Mouse (Mus musculus) forebrain, embryonic 12.5 days (tissue): ENCODE measurements around the gene Epb41l3. TPM values are rescaled to one million over a fixed set of nuclear protein-coding genes. Genes with fewer than 3 reads are reported as not detected.

Source experiments
- ATAC-seq: fragments of 200-750 bp; cut with Nextera tagmentation; 2 replicates; pipeline ENCODE4 v1.8.0; 2017; ENCODE audit warnings: moderate TSS enrichment; ENCODE audit not compliant: low FRiP score
- H3K27ac ChIP-seq: fragments of 300-500 bp; sonication (generic); 2 replicates; pipeline ENCODE4 v1.5.1; 2016; ENCODE audit warnings: mild to moderate bottlenecking
- H3K27me3 ChIP-seq: fragments of 300-500 bp; sonication (generic); 2 replicates; pipeline ENCODE4 v1.6.1; 2016; ENCODE audit warnings: mild to moderate bottlenecking
- H3K36me3 ChIP-seq: fragments of 300-500 bp; sonication (generic); replicated peaks from 2 replicates; pipeline ENCODE4 v1.6.1; 2016; ENCODE audit warnings: mild to moderate bottlenecking
- H3K4me1 ChIP-seq: fragments of 300-500 bp; sonication (generic); 2 replicates; pipeline ENCODE4 v1.6.1; 2016
- H3K4me2 ChIP-seq: fragments of 300-500 bp; sonication (generic); 2 replicates; pipeline ENCODE4 v1.6.1; 2016; ENCODE audit warnings: mild to moderate bottlenecking, moderate library complexity
- H3K4me3 ChIP-seq: fragments of 300-500 bp; sonication (generic); replicated peaks from 2 replicates; pipeline ENCODE4 v1.5.1; 2016; ENCODE audit warnings: mild to moderate bottlenecking
- H3K9ac ChIP-seq: fragments of 300-500 bp; sonication (generic); 2 replicates; pipeline ENCODE4 v1.6.1; 2016; ENCODE audit warnings: mild to moderate bottlenecking
- H3K9me3 ChIP-seq: fragments of 300-500 bp; sonication (generic); 2 replicates; pipeline ENCODE4 v1.6.1; 2016
- WGBS: fragments of 180-500 bp; shearing (Covaris S2); methylation state at CpG from one replicate; pipeline ENCODE4 v1.1.7; 2016; 5-methylcytosine and 5-hydroxymethylcytosine counted together
- polyA plus RNA-seq: library from polyadenylated mRNA; unstranded; fragments of >200 nt; fragmentation: Nextera tagmentation; extraction: Ambion mirVana; gene quantifications from 2 replicates; pipeline ENCODE4 v1.2.1, GENCODE M21; 2016

The Epb41l3 gene
- polyA plus RNA-seq, 1 experiment from 2014 or later, result 74.7 TPM

DNA sequence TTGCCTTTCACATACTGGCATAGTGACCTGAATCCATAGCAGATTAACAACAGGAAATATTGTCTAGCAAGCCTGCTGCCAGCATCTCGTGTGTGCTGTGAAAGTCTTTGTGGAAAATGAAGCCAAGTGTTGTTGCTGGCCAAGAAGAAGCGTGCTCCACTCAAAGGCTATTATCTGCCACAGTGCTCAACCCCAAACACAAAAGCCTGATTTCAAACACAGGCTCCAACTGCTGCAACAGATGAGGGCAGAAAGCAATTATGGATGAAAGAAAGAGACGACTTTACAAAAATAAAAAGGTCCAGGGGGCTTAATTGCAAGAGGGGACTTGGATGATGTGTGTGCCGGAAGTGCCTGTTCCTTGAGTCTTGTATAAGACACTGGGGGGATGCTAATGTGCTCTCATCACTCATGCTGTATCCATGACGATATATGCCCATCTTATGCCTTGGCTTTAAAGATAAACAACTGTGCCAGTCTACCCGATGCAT, 154.7 kb downstream of the Epb41l3 start:
- 14% methylated on average over 6 of the region's 6 CpGs for WGBS

DNA sequence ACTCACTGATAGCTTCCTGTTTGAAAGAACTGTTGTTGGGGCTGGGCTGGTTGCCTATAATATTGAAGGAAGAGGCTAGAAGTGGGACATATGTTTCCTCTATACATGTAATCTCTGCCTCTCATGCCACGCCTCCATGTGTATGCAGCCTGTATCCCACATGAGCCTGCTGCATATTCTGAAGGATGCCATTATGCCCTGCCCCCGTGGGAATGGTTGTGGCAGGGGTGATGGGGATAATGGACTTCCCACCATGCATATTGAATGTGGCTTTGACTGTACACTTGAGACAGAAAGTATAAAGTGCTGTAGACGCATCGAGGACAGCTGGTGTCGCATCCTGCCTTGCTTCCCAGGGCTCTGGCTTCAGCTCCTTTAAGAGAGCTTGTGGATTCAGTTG, 155.9 kb downstream of the Epb41l3 start:
- no peak overlapping the region for H3K4me3 ChIP-seq
- H3K27ac ChIP-seq, result no peak overlapping the region
- no peak overlapping the region for H3K4me2 ChIP-seq
- H3K27me3 ChIP-seq, result no peaks in the 10 kb centered on the region
- no peak overlapping the region for H3K9ac ChIP-seq
- no peaks in the 10 kb centered on the region for H3K9me3 ChIP-seq
- H3K4me1 ChIP-seq, result peaks cover 32% of the 10 kb centered on the region
- no peaks in the 10 kb centered on the region for H3K36me3 ChIP-seq
- WGBS, result 78% methylated on average over 5 of the region's 5 CpGs
- ATAC-seq, result no peak

More for the DNA sequence above, 154.7 kb downstream of the Epb41l3 start:
- Histone ChIP-seq H3K4me3 (no peak overlapping the region), H3K9ac (no peak overlapping the region), H3K27me3 (no peaks in the 10 kb centered on the region), H3K36me3 (no peaks in the 10 kb centered on the region), H3K27ac (peak overlapping the region; percentile 60), H3K9me3 (no peaks in the 10 kb centered on the region), H3K4me1 (peaks cover 32% of the 10 kb centered on the region), H3K4me2 (no peak overlapping the region)
- ATAC-seq, result peak; percentile 50; the same call in 1 of the 2 replicates

DNA sequence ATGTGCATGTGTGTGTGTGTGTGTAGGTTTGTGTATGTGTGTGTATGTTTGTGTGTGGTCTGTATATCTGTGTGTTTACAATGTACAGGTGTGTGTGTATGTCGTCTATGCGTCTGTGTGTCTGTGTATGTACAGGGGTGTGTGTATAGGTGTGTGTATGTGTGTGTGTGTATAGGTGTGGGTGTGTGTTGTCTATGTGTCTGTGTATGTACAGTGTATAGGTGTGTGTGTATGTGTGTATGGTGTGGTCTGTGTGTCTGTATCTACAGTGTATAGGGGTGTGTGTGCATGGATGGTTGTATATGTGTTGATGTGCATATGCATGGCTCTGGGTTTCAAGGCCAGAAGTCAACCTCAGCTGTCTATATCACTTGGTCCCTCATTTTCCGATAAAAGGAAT, 161.7 kb downstream of the Epb41l3 start:
- Histone ChIP-seq H3K4me1 (no peaks in the 10 kb centered on the region), H3K9ac (no peak overlapping the region), H3K27ac (no peak overlapping the region), H3K4me2 (no peak overlapping the region), H3K36me3 (0 out of 2 replicates have a peak, but pooled peaks cover 3% of the 10 kb centered on the region), H3K9me3 (no peaks in the 10 kb centered on the region), H3K27me3 (no peaks in the 10 kb centered on the region), H3K4me3 (no peak overlapping the region)
- ATAC-seq, result 0 out of 2 replicates have a peak, but pooled peaks have one; percentile 33
- 92% methylated on average over 3 of the region's 3 CpGs for WGBS

DNA sequence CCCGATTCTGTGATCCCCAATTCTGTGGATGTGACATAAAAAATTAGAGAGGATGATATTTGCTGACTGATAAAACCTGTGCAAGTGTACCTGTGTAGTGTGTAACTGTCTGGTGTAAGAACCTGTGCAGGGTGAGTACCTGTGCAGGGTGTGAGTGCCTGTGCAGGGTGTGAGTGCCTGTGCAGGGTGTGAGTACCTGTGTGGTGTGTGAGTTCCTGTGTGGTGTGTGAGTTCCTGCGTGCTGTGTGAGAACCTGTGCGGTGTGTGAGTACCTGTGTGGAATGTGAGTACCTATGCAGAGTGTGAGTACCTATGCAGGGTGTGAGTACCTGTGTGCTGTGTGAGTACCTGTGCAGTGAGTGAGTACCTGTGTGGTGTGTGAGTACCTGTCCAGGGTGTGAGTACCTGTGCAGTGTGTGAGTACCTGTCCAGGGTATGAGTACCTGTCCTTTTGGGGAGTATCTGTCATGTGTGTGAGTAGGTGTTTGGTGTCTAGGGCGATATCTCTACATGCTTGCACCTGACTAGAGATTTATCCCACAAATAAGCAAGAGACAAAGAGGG, 163.4 kb downstream of the Epb41l3 start:
- H3K27ac ChIP-seq, result no peak overlapping the region
- 95% methylated on average over 4 of the region's 4 CpGs for WGBS
- H3K27me3 ChIP-seq, result no peaks in the 10 kb centered on the region
- no peak for ATAC-seq
- H3K36me3 ChIP-seq, result 0 out of 2 replicates have a peak, but pooled peaks cover 3% of the 10 kb centered on the region
- H3K4me1 ChIP-seq, result no peaks in the 10 kb centered on the region
- no peak overlapping the region for H3K4me3 ChIP-seq
- no peak overlapping the region for H3K4me2 ChIP-seq
- H3K9ac ChIP-seq, result no peak overlapping the region
- H3K9me3 ChIP-seq, result no peaks in the 10 kb centered on the region

DNA sequence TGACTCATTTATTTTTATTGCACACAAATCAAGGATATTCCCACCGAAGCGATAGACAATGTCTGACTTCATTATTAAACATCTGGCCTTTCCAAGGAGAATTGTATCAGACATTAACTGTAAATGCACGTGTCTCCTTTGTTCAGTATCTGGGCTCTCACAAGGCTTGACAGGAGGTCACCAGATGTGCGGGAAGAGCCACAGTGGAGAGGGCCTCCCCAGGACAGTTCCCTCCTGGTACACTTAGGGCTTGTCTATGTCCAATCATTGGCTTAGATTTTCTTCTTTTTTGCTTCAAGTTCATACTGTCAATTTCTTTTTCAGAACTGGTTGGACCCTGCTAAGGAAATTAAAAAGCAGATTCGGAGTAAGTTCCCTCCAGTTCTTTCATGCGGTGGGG, 163.9 kb downstream of the Epb41l3 start:
- Histone ChIP-seq H3K4me2 (no peak overlapping the region), H3K27ac (no peak overlapping the region), H3K36me3 (0 out of 2 replicates have a peak, but pooled peaks cover 3% of the 10 kb centered on the region), H3K9me3 (no peaks in the 10 kb centered on the region), H3K27me3 (no peaks in the 10 kb centered on the region), H3K9ac (no peak overlapping the region), H3K4me1 (no peaks in the 10 kb centered on the region), H3K4me3 (no peak overlapping the region)
- ATAC-seq, result no peak
- WGBS, result 93% methylated on average over 6 of the region's 6 CpGs

DNA sequence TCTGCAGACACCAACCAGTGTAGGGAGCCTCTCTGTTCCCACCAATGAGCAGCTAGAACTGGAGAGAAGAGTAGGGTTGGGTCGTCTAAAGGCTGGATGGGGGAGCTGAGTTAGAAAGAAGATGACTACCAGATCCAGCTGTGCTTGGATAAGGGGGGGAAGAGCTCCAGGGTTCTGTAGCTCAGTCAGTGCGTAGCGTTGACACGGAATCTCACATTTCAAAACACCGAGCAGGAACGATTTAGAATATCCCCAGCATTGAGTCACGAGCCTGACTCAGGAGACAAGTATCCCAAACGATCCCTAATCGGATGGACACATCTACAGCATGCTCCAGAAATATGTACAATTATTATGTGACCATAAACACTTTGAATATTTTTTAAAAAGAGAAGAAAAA, 180.4 kb downstream of the Epb41l3 start:
- Histone ChIP-seq H3K27ac (no peak overlapping the region), H3K9me3 (no peaks in the 10 kb centered on the region), H3K36me3 (0 out of 2 replicates have a peak, but pooled peaks cover 5% of the 10 kb centered on the region), H3K4me3 (no peak overlapping the region), H3K4me2 (no peak overlapping the region), H3K9ac (no peak overlapping the region), H3K4me1 (no peaks in the 10 kb centered on the region; the same call in 1 of the 2 replicates), H3K27me3 (no peaks in the 10 kb centered on the region)
- ATAC-seq, result no peak
- WGBS, result 86% methylated on average over 9 of the region's 9 CpGs

DNA sequence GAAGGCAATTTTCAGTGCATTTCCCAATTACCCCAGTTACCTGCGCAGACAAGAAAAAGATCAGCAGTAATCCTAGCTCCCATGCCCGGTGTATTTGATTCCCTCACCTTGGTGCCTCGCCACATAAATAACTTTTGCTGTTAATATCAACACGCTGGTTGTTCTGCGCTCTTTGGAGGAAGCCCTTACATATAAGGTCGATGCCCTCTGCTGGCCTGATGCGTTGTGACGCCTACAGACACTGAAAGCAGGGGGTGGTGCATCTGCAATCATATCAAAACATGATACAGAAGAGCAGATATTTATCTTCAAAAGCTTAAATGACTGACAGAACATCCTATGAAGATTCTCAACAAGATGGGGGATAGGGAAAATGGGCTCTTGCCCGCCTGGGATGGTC, 181.0 kb downstream of the Epb41l3 start:
- no peaks in the 10 kb centered on the region for H3K27me3 ChIP-seq
- WGBS, result 57% methylated on average over 9 of the region's 9 CpGs
- no peak for ATAC-seq
- no peak overlapping the region for H3K4me3 ChIP-seq
- H3K4me2 ChIP-seq, result no peak overlapping the region
- H3K4me1 ChIP-seq, result no peaks in the 10 kb centered on the region; the same call in 1 of the 2 replicates
- no peak overlapping the region for H3K27ac ChIP-seq
- no peak overlapping the region for H3K9ac ChIP-seq
- no peaks in the 10 kb centered on the region for H3K9me3 ChIP-seq
- 0 out of 2 replicates have a peak, but pooled peaks cover 5% of the 10 kb centered on the region for H3K36me3 ChIP-seq

DNA sequence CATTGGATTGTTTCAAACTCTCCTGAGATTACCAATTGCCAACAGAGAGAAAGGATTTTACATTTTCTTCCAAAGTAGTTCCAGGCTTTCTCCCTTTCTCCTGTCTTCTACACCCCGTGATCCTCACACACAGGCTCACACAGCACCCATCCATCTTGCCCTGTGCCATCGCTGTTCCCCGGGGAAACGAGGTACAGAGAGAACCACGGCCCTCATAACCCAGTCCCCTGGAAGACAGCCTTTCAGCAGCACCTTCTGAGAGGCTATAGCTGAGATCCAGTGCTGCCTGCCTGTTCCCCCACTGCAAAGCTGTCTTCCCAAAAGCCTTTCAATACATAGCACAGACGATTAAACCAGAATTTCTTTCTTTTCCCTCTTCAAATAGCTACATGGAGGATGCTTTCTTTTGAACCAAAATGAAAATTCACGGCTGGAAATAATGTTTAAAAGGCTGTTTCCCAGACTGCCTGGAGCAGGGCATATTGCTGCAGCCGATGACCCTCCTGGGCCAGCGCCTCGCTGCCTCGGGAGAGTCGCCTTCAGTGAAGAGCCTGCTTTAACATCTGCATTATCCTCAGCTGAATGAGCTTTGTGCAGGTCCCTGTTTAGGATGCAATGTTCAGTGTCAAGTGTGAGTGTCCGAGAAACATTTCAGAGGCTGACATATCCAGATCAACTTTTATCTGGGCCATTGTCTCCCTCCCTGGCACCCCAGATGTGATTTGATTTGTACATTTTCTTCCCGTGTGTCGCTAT, 188.5 kb downstream of the Epb41l3 start:
- Histone ChIP-seq H3K4me2 (no peak overlapping the region), H3K9me3 (no peaks in the 10 kb centered on the region), H3K4me3 (no peak overlapping the region), H3K27ac (0 out of 2 replicates have a peak overlapping the region, but pooled peaks have one; percentile 43), H3K4me1 (peaks cover 7% of the 10 kb centered on the region), H3K9ac (no peak overlapping the region), H3K36me3 (0 out of 2 replicates have a peak, but pooled peaks cover 5% of the 10 kb centered on the region), H3K27me3 (no peaks in the 10 kb centered on the region)
- 57% methylated on average over 15 of the region's 15 CpGs for WGBS
- no peak for ATAC-seq

DNA sequence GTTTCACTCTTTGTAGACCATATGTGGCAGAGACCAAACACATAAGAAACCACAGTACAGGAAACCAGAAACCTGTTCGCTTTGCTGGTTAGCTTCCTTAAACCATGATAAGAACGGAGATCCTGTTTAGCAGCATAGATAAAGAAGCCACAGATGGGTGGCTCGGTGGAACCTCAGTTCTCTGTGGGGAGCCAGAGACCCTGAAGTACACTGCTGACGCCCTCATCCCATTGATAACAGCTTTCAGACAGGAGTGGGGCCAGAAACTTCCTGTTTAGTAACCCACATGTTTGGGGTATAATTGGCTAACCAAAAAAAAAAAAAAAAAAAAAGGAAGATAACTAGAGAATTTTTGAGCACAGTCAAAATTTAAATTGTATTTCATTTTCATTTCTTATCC, 189.7 kb downstream of the Epb41l3 start:
- peaks cover 7% of the 10 kb centered on the region for H3K4me1 ChIP-seq
- H3K27ac ChIP-seq, result no peak overlapping the region
- WGBS, result 53% methylated on average over 4 of the region's 4 CpGs
- H3K4me2 ChIP-seq, result no peak overlapping the region
- no peaks in the 10 kb centered on the region for H3K36me3 ChIP-seq
- ATAC-seq, result no peak
- H3K9ac ChIP-seq, result no peak overlapping the region
- no peaks in the 10 kb centered on the region for H3K27me3 ChIP-seq
- H3K9me3 ChIP-seq, result no peaks in the 10 kb centered on the region
- no peak overlapping the region for H3K4me3 ChIP-seq

DNA sequence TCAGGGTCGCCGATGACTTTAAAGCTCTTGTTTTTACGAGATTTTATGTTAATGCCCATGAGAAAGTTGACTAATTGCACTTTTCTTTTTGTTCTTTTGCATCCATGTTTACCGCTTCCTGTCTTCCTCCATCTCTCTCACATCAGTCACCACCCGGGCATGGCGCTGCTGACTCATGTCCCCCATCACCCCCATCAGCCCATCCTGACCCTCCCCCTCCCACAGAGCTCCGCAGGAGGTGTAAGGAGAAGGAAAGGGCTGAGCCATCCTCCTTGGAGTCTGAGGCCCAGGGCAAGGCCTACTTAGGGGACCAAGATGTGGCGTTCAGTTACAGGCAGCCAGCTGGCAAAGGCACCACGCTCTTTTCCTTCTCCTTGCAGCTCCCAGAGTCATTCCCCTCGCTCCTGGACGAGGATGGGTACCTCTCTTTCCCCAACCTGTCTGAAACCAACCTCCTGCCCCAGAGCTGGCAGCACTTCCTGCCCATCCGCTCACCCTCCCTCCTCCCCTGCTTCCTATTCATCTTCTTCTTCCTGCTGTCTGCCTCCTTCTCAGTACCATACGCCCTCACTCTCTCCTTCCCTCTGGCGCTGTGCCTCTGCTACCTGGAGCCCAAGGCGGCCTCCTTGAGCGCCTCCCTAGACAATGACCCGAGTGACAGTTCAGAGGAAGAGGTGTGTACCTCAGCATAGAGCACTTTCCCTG, 190.4 kb downstream of the Epb41l3 start:
- Histone ChIP-seq H3K4me2 (no peak overlapping the region), H3K36me3 (no peaks in the 10 kb centered on the region), H3K4me3 (no peak overlapping the region), H3K9ac (no peak overlapping the region), H3K4me1 (peaks cover 7% of the 10 kb centered on the region), H3K9me3 (no peaks in the 10 kb centered on the region), H3K27ac (no peak overlapping the region), H3K27me3 (no peaks in the 10 kb centered on the region)
- WGBS, result 52% methylated on average over 17 of the region's 17 CpGs
- ATAC-seq, result no peak

DNA sequence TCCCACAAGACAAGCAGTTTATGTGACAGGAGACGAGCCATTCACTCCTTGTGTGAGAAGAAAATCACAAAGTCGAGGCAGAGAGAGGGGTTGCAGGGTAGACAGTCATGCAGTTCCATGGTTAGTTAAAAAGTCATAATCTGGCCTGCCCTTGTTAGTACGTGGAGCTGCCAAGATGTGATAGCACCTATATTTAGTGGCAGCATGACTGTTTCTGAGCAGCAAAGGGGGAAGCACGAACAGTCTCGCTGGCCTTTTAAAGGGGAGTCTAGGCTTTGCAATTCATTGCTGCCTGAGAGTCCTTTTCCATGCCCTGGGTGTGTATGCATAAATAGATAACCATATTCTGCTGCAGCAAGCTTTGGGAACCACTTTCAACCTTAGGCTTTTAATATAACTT, 191.5 kb downstream of the Epb41l3 start:
- WGBS, result 79% methylated on average over 5 of the region's 5 CpGs
- H3K4me3 ChIP-seq, result no peak overlapping the region
- no peak overlapping the region for H3K27ac ChIP-seq
- H3K9me3 ChIP-seq, result no peaks in the 10 kb centered on the region
- peaks cover 7% of the 10 kb centered on the region for H3K4me1 ChIP-seq
- no peak for ATAC-seq
- H3K4me2 ChIP-seq, result no peak overlapping the region
- H3K36me3 ChIP-seq, result no peaks in the 10 kb centered on the region
- no peaks in the 10 kb centered on the region for H3K27me3 ChIP-seq
- no peak overlapping the region for H3K9ac ChIP-seq

DNA sequence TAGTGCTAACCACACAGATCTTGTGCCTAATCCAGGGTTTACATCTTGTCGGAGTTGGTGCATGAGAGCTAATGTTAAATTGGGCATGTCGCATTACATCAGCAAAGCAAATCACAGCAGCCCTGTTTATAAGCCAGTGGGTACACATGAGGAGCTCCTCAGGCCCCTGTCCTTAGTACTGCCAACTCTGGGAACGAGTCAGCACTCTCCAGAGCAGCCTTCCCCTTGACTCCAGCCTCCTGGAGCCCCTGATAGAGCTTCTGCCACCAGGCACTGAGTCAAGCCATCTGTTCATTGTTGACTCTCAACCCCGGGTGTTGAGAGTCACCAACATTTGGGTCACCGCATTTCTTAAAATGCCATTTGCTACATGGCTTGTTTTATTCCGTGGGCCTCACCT, 192.0 kb downstream of the Epb41l3 start:
- WGBS, result 75% methylated on average over 6 of the region's 6 CpGs
- Histone ChIP-seq H3K9me3 (no peaks in the 10 kb centered on the region), H3K4me2 (no peak overlapping the region), H3K27me3 (no peaks in the 10 kb centered on the region), H3K27ac (no peak overlapping the region), H3K9ac (no peak overlapping the region), H3K4me3 (no peak overlapping the region), H3K36me3 (no peaks in the 10 kb centered on the region), H3K4me1 (peaks cover 7% of the 10 kb centered on the region)
- ATAC-seq, result no peak
